Mouse (Mus musculus): ENCODE results near the gene Scgb1a1. TPM values are rescaled to one million over a fixed set of nuclear protein-coding genes. Genes with fewer than 3 reads are reported as not detected.

The Scgb1a1 gene
- polyA plus RNA-seq, 1 experiment from 2014 or later, result not detected

DNA sequence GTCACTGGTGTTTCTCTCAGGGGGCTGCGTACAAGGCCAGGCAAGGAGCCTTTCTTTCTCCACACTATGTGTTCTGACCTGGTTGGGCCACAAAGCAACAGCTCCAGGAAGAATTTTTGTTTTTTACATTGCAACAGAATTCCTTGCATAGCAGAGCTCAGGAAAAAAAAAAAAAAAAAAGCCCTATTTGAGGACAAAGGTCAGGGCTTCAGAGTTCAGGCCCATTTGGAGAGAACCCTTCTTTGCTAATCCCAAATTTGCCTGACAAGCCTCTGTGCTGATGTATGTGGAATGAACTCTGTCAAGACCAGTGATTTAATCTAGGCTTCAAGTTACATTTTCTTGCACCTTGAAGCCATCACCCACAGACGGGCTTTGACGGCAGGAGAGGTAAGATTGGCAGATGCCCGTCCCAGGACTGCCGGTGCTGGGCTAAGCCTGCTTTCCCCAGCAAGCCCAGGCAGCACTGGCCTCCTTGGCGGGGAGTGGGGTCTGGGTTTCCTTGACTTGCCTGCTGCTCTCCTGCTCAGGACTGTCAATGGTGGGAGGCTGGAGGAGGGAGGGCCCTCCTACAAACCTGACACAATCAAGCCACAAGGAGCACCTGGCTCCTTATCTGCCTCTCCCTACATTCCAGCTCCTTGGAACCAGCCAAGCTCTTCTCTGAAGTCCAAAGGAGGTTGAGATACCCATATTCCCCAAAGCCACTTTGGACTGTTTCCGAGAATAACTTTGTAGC lies 40.4 kb downstream of the Scgb1a1 start:
- Histone ChIP-seq H3K9ac (replicated peaks; ENCODE audit: low read depth, low read length) (no peak overlapping the region), H3K4me3 (ENCODE audit: low read depth, low read length) (no peak overlapping the region), H3K4me2 (replicated peaks; ENCODE audit: low read depth, low read length) (no peak overlapping the region), H3K4me1 (ENCODE audit: control insufficient read depth, insufficient read depth, low read length) (peaks cover 13% of the 10 kb centered on the region), H3K27me3 (ENCODE audit: control insufficient read depth, insufficient read depth, low read length) (no peaks in the 10 kb centered on the region), H3K9me3 (ENCODE audit: control insufficient read depth, low read depth, low read length) (no peaks in the 10 kb centered on the region), H3K36me3 (ENCODE audit: control insufficient read depth, insufficient read depth, low read length) (no peaks in the 10 kb centered on the region), H3K27ac (ENCODE audit: low read length) (peak overlapping the region; percentile 52; the same call in 1 of the 2 replicates)
- peak; percentile 58; the same call in 1 of the 2 replicates for ATAC-seq (ENCODE audit: insufficient number of reproducible peaks, insufficient read depth, low FRiP score, low read depth)
- 49% methylated on average over 7 of the region's 7 CpGs for WGBS

DNA sequence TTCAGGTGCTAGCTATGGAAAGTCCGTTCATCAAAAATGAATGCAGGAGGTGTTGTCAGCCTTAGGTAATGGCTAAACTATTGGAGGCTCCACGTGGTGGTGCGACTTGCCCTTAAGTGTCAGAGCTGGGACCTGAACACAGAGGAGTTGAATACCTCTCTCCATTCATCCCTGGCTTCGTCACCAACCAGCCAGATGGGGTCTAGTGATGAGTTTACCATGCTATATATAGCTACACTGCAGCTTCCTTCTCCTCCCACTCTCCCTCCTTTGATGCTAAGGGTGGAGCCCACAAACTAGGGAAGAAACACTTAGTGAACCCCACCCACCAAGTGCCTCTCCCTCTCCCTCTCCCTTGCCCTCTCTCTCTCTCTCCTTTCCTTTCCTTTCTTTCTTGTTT lies 43.5 kb downstream of the Scgb1a1 start:
- Histone ChIP-seq H3K27ac (ENCODE audit: low read length) (no peak overlapping the region), H3K9me3 (ENCODE audit: control insufficient read depth, low read depth, low read length) (no peaks in the 10 kb centered on the region), H3K4me1 (ENCODE audit: control insufficient read depth, insufficient read depth, low read length) (peaks cover 13% of the 10 kb centered on the region), H3K36me3 (ENCODE audit: control insufficient read depth, insufficient read depth, low read length) (no peaks in the 10 kb centered on the region), H3K27me3 (ENCODE audit: control insufficient read depth, insufficient read depth, low read length) (no peaks in the 10 kb centered on the region), H3K4me2 (replicated peaks; ENCODE audit: low read depth, low read length) (no peak overlapping the region), H3K9ac (replicated peaks; ENCODE audit: low read depth, low read length) (no peak overlapping the region), H3K4me3 (ENCODE audit: low read depth, low read length) (no peak overlapping the region)
- WGBS, result 66% methylated on average over 4 of the region's 4 CpGs
- ATAC-seq (ENCODE audit: insufficient number of reproducible peaks, insufficient read depth, low FRiP score, low read depth), result no peak

GRCm38 (mm10) chr19:9043123-9043522 lies 44.6 kb downstream of the Scgb1a1 start:
- Histone ChIP-seq H3K9ac (replicated peaks; ENCODE audit: low read depth, low read length) (no peak overlapping the region), H3K9me3 (ENCODE audit: control insufficient read depth, low read depth, low read length) (no peaks in the 10 kb centered on the region), H3K27ac (ENCODE audit: low read length) (no peak overlapping the region), H3K4me2 (replicated peaks; ENCODE audit: low read depth, low read length) (no peak overlapping the region), H3K4me3 (ENCODE audit: low read depth, low read length) (no peak overlapping the region), H3K27me3 (ENCODE audit: control insufficient read depth, insufficient read depth, low read length) (no peaks in the 10 kb centered on the region), H3K4me1 (ENCODE audit: control insufficient read depth, insufficient read depth, low read length) (peaks cover 13% of the 10 kb centered on the region), H3K36me3 (ENCODE audit: control insufficient read depth, insufficient read depth, low read length) (no peaks in the 10 kb centered on the region)
- no peak for ATAC-seq (ENCODE audit: insufficient number of reproducible peaks, insufficient read depth, low FRiP score, low read depth)
- 94% methylated on average over 1 of the region's 1 CpGs for WGBS

DNA sequence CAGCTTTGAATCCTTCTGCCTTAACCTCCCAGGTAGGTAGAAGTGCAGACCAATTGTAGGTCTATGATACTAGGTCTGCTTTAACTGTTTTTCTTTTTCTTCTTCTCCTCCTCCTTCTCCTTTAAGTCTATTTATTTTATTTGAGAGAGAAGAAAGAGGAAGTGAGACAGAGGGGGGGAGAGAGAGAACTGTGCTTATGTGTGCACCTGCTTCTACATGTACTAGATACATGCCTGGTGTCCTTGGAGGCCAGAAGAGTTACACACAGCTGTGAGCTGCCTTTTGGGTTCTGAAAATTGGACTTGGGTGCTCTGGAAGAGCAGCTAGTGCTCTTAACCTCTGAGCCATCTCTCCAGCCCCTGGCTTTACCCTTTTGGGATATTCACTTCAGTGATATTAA lies 46.7 kb downstream of the Scgb1a1 start:
- Histone ChIP-seq H3K4me2 (replicated peaks; ENCODE audit: low read depth, low read length) (no peak overlapping the region), H3K4me1 (ENCODE audit: control insufficient read depth, insufficient read depth, low read length) (no peaks in the 10 kb centered on the region), H3K36me3 (ENCODE audit: control insufficient read depth, insufficient read depth, low read length) (no peaks in the 10 kb centered on the region), H3K9ac (replicated peaks; ENCODE audit: low read depth, low read length) (no peak overlapping the region), H3K27ac (ENCODE audit: low read length) (no peak overlapping the region), H3K4me3 (ENCODE audit: low read depth, low read length) (no peak overlapping the region), H3K27me3 (ENCODE audit: control insufficient read depth, insufficient read depth, low read length) (no peaks in the 10 kb centered on the region), H3K9me3 (ENCODE audit: control insufficient read depth, low read depth, low read length) (no peaks in the 10 kb centered on the region)
- ATAC-seq (ENCODE audit: insufficient number of reproducible peaks, insufficient read depth, low FRiP score, low read depth), result no peak

DNA sequence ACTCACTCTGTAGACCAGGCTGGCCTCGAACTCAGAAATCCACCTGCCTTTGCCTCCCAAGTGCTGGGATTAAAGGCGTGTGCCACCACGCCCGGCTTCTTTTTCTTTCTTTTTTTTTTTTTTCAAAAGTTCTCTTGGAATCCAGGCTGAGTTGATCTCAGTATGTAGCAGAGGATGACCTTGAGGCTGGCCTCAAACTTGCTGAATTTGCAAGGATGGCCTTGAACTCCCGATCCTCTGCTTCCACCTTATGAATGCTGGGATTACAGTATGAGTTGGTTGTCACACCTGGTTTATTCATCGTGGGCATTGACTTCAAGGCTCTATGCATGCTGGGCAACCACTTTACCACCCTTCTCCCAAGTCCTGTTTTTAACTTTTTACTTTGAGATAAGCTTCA lies 47.1 kb downstream of the Scgb1a1 start:
- Histone ChIP-seq H3K4me2 (replicated peaks; ENCODE audit: low read depth, low read length) (no peak overlapping the region), H3K4me1 (ENCODE audit: control insufficient read depth, insufficient read depth, low read length) (no peaks in the 10 kb centered on the region), H3K36me3 (ENCODE audit: control insufficient read depth, insufficient read depth, low read length) (no peaks in the 10 kb centered on the region), H3K27ac (ENCODE audit: low read length) (no peak overlapping the region), H3K27me3 (ENCODE audit: control insufficient read depth, insufficient read depth, low read length) (no peaks in the 10 kb centered on the region), H3K9ac (replicated peaks; ENCODE audit: low read depth, low read length) (no peak overlapping the region), H3K4me3 (ENCODE audit: low read depth, low read length) (no peak overlapping the region), H3K9me3 (ENCODE audit: control insufficient read depth, low read depth, low read length) (no peaks in the 10 kb centered on the region)
- WGBS, result 77% methylated on average over 6 of the region's 6 CpGs
- ATAC-seq (ENCODE audit: insufficient number of reproducible peaks, insufficient read depth, low FRiP score, low read depth), result no peak

DNA sequence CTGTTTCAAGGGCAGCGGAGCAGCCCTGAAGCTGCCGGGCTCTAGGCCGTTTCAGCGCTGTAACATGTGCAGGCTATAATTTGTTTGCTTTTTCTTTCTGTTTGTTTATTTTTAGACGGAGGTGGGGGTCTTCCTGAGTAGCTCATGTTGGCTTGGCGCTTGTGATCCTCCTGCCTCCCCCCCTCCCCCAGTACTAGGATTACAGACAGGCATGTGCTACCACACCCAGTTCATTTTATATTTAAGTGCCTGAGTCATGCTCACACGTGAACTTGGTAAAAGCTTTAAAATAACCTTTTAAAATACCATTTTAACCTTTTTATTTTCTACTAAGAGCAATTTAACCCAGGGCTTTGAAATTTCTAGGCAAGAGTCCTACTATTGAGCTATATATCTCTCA lies 47.8 kb downstream of the Scgb1a1 start:
- 27% methylated on average over 7 of the region's 7 CpGs for WGBS
- no peak overlapping the region for H3K4me2 ChIP-seq (replicated peaks; ENCODE audit: low read depth, low read length)

DNA sequence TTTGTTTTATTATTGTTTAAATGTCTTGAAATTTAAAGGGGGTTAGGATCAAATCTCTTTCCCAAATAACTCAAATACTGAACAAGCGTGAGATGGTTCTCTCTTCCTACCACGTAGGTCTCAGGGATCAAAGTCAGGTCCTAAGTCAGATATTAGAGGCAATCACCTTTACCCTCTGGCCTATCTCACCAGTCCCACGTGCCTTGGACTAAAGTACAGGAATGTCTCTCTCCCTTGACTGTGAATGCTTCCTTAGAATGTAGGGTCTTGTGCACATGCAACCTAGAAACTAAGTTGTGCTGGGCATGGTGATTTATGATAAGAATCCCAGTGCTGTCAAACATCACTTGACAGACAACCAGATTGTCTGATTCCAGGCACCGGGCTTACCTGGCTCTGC lies 48.5 kb downstream of the Scgb1a1 start:
- H3K36me3 ChIP-seq (ENCODE audit: control insufficient read depth, insufficient read depth, low read length), result no peaks in the 10 kb centered on the region
- WGBS, result 66% methylated on average over 4 of the region's 4 CpGs
- no peaks in the 10 kb centered on the region for H3K9me3 ChIP-seq (ENCODE audit: control insufficient read depth, low read depth, low read length)
- no peaks in the 10 kb centered on the region for H3K27me3 ChIP-seq (ENCODE audit: control insufficient read depth, insufficient read depth, low read length)
- H3K4me2 ChIP-seq (replicated peaks; ENCODE audit: low read depth, low read length), result no peak overlapping the region
- no peak overlapping the region for H3K27ac ChIP-seq (ENCODE audit: low read length)
- H3K4me1 ChIP-seq (ENCODE audit: control insufficient read depth, insufficient read depth, low read length), result no peaks in the 10 kb centered on the region
- H3K9ac ChIP-seq (replicated peaks; ENCODE audit: low read depth, low read length), result no peak overlapping the region
- H3K4me3 ChIP-seq (ENCODE audit: low read depth, low read length), result no peak overlapping the region
- no peak for ATAC-seq (ENCODE audit: insufficient number of reproducible peaks, insufficient read depth, low FRiP score, low read depth)

More for the DNA sequence above, 47.8 kb downstream of the Scgb1a1 start:
- no peaks in the 10 kb centered on the region for H3K9me3 ChIP-seq (ENCODE audit: control insufficient read depth, low read depth, low read length)
- H3K27me3 ChIP-seq (ENCODE audit: control insufficient read depth, insufficient read depth, low read length), result no peaks in the 10 kb centered on the region
- H3K36me3 ChIP-seq (ENCODE audit: control insufficient read depth, insufficient read depth, low read length), result no peaks in the 10 kb centered on the region
- H3K4me3 ChIP-seq (ENCODE audit: low read depth, low read length), result no peak overlapping the region
- ATAC-seq (ENCODE audit: insufficient number of reproducible peaks, insufficient read depth, low FRiP score, low read depth), result no peak
- no peak overlapping the region for H3K27ac ChIP-seq (ENCODE audit: low read length)
- no peaks in the 10 kb centered on the region for H3K4me1 ChIP-seq (ENCODE audit: control insufficient read depth, insufficient read depth, low read length)
- H3K9ac ChIP-seq (replicated peaks; ENCODE audit: low read depth, low read length), result no peak overlapping the region

GRCm38 (mm10) chr19:9038136-9038535 lies 49.6 kb downstream of the Scgb1a1 start:
- no peaks in the 10 kb centered on the region for H3K36me3 ChIP-seq (ENCODE audit: control insufficient read depth, insufficient read depth, low read length)
- no peak for ATAC-seq (ENCODE audit: insufficient number of reproducible peaks, insufficient read depth, low FRiP score, low read depth)
- no peak overlapping the region for H3K4me2 ChIP-seq (replicated peaks; ENCODE audit: low read depth, low read length)
- H3K27me3 ChIP-seq (ENCODE audit: control insufficient read depth, insufficient read depth, low read length), result no peaks in the 10 kb centered on the region
- H3K9me3 ChIP-seq (ENCODE audit: control insufficient read depth, low read depth, low read length), result no peaks in the 10 kb centered on the region
- H3K4me3 ChIP-seq (ENCODE audit: low read depth, low read length), result no peak overlapping the region
- no peak overlapping the region for H3K27ac ChIP-seq (ENCODE audit: low read length)
- no peak overlapping the region for H3K9ac ChIP-seq (replicated peaks; ENCODE audit: low read depth, low read length)
- 63% methylated on average over 3 of the region's 3 CpGs for WGBS
- 0 out of 2 replicates have a peak, but pooled peaks cover under 1% of the 10 kb centered on the region for H3K4me1 ChIP-seq (ENCODE audit: control insufficient read depth, insufficient read depth, low read length)

DNA sequence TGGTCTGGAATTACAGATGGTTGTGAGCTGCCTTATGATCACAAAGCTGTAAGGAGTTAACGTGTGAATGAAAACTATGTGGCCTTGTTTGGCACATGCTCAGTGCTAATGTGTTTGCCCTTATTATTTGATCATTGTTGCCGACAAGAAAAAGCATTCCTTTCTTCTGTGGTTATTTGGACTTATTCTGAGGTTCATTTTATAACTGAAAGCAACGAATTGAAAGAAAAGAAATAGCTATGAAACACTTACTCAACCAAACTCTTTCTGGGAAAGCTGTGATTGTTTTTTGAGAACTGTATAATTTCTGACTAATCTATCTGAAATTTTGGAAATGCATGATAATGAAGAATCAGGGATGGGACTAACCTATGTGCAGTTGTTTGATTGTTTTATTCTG lies 52.7 kb downstream of the Scgb1a1 start:
- H3K27me3 ChIP-seq (ENCODE audit: control insufficient read depth, insufficient read depth, low read length), result no peaks in the 10 kb centered on the region
- peaks cover 6% of the 10 kb centered on the region; the same call in 1 of the 2 replicates for H3K4me1 ChIP-seq (ENCODE audit: control insufficient read depth, insufficient read depth, low read length)
- no peaks in the 10 kb centered on the region for H3K9me3 ChIP-seq (ENCODE audit: control insufficient read depth, low read depth, low read length)
- H3K9ac ChIP-seq (replicated peaks; ENCODE audit: low read depth, low read length), result no peak overlapping the region
- no peak overlapping the region for H3K27ac ChIP-seq (ENCODE audit: low read length)
- ATAC-seq (ENCODE audit: insufficient number of reproducible peaks, insufficient read depth, low FRiP score, low read depth), result no peak
- 54% methylated on average over 3 of the region's 3 CpGs for WGBS
- no peak overlapping the region for H3K4me3 ChIP-seq (ENCODE audit: low read depth, low read length)
- no peaks in the 10 kb centered on the region for H3K36me3 ChIP-seq (ENCODE audit: control insufficient read depth, insufficient read depth, low read length)
- no peak overlapping the region for H3K4me2 ChIP-seq (replicated peaks; ENCODE audit: low read depth, low read length)
